Mouse (Mus musculus) spleen, adult 18-20 months (tissue): Measurements from ENCODE around the gene Bahcc1.
A peak's percentile ranks its signal among the peaks of the same experiment; 100 is the strongest.

Experiments used
- DNase-seq, 2 experiments: peaks; one replicate each; pipeline ENCODE4 v3.0.0; 2022; ENCODE audit warnings: mixed read lengths in 2 of 2

Gene Bahcc1

DNA sequence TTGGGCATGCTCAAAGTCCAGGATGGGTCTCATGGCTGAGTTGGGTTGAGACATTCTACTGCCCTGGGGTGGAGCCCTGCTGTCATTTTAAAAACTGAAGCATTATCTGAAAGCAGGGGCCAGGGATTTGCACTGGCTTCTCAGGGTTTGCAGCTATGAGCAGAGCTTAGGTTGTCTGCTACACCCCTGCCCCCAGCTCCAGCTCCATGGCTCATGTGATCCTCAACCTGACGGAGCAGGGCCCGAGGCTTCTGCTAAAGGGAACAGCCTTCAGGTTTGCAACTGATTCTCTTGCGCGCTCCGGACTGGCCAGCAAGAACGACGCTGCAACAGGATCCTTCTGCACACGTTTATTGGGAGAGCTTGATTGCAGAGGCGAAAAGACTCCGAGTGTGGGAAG lies 87.4 kb downstream of the Bahcc1 start:
- DNase-seq = no peak

- no peak for DNase-seq
These were observed 102.8 kb downstream of the Bahcc1 start for GRCm38 (mm10) chr11:120335431-120336021.

- peak in 1 of 2 experiments; percentile 3 for DNase-seq
These were observed 104.7 kb downstream of the Bahcc1 start for GRCm38 (mm10) chr11:120337447-120337846.

DNA sequence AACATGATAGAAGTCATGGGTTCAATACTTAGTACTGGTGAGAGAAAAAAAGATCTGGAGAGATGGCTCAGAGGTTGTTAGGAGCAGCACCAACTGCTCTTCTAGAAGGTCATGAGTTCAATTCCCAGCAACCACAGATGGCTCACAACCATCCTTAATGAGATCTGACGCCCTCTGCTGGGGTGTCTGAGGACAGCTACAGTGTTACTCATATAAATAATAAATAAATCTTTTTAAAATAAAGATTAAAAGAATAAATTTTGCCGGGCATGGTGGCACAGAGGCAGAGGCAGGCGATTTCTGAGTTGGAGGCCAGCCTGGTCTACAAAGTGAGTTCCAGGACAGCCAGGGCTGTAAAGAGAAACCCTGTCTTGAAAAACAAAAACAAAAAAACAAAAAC lies 106.0 kb downstream of the Bahcc1 start:
- peak in 1 of 2 experiments; percentile 1 for DNase-seq

GRCm38 (mm10) chr11:120339978-120340513 lies 107.3 kb downstream of the Bahcc1 start:
- DNase-seq = peak in 1 of 2 experiments; percentile 1

DNA sequence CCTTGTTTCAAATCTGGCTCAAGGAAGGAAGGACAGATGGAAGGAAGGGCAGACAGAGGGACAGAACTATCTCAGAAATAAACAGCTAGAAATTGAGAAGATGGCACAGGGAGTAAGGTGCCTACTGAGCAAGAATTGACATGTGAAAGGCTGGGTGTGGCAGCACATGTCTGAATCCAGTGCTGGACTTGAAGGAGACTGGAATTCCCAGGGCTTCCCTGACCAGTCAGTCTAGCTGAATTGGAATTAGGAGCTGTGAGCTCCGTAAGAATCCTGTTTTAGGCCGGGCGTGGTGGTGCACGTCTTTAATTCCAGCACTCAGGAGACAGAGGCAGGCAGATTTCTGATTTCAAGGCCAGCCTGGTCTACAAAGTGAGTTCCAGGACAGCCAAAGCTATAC lies 108.9 kb downstream of the Bahcc1 start:
- no peak for DNase-seq
